Mouse (Mus musculus) ES-CJ7 (cell line): ENCODE data around the gene Ssh2.

Source experiments
- DNase-seq: peaks from one replicate; pipeline ENCODE4 v3.0.0; 2011; ENCODE audit warnings: low read depth, low spot score

Ssh2 gene

GRCm38 (mm10) chr11:77406329-77406728 lies 190.2 kb downstream of the Ssh2 start:
- DNase-seq: no peak

- no peak for DNase-seq
These were observed 193.8 kb downstream of the Ssh2 start for GRCm38 (mm10) chr11:77409879-77410278.

GRCm38 (mm10) chr11:77411284-77411683 lies 195.2 kb downstream of the Ssh2 start:
- no peak for DNase-seq

- no peak for DNase-seq
These were observed 198.2 kb downstream of the Ssh2 start for GRCm38 (mm10) chr11:77414141-77414839.

- DNase-seq: no peak
These were observed 200.3 kb downstream of the Ssh2 start for GRCm38 (mm10) chr11:77416212-77417000.

- no peak for DNase-seq
These were observed 201.9 kb downstream of the Ssh2 start for GRCm38 (mm10) chr11:77418021-77418420.

- DNase-seq: no peak
These were observed 207.2 kb downstream of the Ssh2 start for GRCm38 (mm10) chr11:77423175-77423859.

- no peak for DNase-seq
These were observed 212.4 kb downstream of the Ssh2 start for GRCm38 (mm10) chr11:77428446-77428845.

GRCm38 (mm10) chr11:77437026-77437425 lies 220.9 kb downstream of the Ssh2 start:
- no peak for DNase-seq

GRCm38 (mm10) chr11:77440081-77440480 lies 224.0 kb downstream of the Ssh2 start:
- no peak for DNase-seq

GRCm38 (mm10) chr11:77441020-77441419 lies 224.9 kb downstream of the Ssh2 start:
- no peak for DNase-seq

GRCm38 (mm10) chr11:77442186-77443170 lies 226.4 kb downstream of the Ssh2 start:
- no peak for DNase-seq

GRCm38 (mm10) chr11:77444939-77445338 lies 228.9 kb downstream of the Ssh2 start:
- no peak for DNase-seq

GRCm38 (mm10) chr11:77446628-77447041 lies 230.5 kb downstream of the Ssh2 start:
- DNase-seq: peak; percentile 87

GRCm38 (mm10) chr11:77449224-77449623 lies 233.1 kb downstream of the Ssh2 start:
- no peak for DNase-seq

- no peak for DNase-seq
These were observed 235.6 kb downstream of the Ssh2 start for GRCm38 (mm10) chr11:77451670-77452069.

- no peak for DNase-seq
These were observed 237.3 kb downstream of the Ssh2 start for GRCm38 (mm10) chr11:77453388-77453787.

GRCm38 (mm10) chr11:77455770-77456510 lies 239.9 kb downstream of the Ssh2 start:
- peak; percentile 83 for DNase-seq

- DNase-seq: no peak
These were observed 240.8 kb downstream of the Ssh2 start for GRCm38 (mm10) chr11:77456866-77457265.

GRCm38 (mm10) chr11:77461856-77462255 lies 245.8 kb downstream of the Ssh2 start:
- no peak for DNase-seq
